Mouse (Mus musculus): ENCODE results near the gene Tars. TPM values are rescaled to one million over a fixed set of nuclear protein-coding genes. Genes with fewer than 3 reads are reported as not detected.

Gene Tars
- 67.6 TPM for total RNA-seq (2023)

DNA sequence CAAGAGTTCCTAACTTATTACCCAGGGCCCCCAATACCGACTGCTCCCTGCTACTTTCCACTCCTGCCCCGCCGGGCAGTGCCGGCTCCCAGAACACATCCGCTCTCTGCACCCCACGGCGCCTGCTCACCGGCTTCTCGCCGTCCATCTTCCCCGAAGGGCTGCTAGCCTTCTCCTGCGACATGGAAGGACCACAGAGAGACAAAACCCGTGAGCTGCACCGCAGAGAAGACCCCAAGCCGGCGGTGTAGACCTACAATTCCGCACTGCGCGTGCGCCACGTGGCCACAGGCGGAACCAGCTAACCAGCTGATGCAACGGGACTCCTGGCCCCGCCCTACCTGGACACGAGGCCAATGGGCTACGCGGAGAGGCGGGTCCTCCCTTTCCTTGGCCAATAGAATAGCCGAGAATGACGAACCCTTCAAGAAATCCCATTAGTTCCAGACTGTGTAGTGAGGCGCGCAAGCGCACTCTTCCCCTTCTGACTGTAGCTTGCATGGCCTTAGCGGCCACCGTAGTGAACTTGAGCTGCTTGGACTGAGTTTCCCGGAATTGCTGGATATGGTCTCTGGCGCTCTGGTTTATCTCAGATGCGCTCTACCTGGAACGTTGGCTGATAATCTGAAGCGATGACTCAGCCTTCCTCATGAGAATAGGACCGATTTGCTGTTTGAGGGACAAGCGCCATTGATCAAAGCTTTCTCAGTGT lies at the start of gene Tars:
TSS of gene Tars (minus strand) at position 310 of the 712 bp plus-strand sequence.

